Mouse (Mus musculus) left cerebral cortex, adult 11 months (tissue): ENCODE results near the gene C130074G19Rik.

Experiments used
- DNase-seq: peaks from one replicate; pipeline ENCODE4 v3.0.0; 2022; ENCODE audit warnings: low spot score

C130074G19Rik gene

DNA sequence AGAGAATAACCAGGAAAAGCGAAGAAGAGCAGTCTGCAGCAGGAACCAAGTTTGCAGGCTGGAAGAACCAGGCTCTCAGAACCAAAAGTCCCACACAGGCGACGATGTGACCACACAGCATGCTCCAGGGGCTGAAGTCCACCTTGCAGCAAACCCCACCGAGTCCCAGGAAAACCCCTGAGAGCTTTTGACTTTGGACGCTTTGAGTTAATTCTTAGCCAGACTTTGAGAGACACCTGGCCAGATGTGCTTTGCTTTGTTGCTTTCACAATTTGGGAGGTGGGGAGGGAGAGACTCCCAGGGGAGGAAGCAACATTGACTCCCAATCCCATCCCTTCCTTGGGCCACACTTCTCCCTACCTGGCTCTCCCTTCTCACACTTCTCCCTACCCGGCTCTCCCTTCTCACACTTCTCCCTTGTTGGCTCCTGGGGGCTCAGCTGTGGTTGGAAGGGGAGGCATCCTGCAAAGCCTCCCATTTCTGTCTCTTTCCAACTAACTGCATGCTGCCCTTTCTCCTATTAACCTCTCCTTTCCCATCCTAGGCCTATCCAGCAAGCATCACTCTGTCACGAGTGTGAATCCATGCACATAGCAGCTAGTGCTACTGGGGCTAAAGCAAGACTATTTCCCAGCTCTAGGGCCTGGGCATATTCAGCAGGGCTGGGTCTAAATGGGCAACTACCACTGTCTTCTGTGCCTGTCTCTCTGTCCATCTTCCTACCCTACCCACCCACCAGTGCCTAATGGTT lies 10.8 kb downstream of the C130074G19Rik start:
- no peak for DNase-seq

DNA sequence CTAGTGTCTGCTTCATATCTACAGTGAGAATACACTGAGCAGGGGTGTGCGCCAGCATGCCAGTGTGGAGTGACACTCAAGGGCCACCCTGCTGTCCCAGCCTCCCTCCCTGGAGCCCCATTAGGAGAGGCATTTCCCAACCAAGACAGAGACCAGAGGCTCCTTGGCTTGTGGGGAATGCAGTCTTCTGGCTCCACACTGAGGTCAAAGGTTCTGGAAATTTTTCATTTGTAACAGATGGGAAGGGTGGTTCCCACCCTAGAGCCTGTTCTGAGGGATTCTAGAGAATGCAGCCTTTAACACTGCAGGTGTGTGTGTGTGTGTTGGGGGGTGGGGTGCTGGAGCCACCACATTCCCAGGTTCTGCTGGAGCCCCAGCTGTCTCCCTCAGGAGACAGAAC lies 11.5 kb downstream of the C130074G19Rik start:
- no peak for DNase-seq

DNA sequence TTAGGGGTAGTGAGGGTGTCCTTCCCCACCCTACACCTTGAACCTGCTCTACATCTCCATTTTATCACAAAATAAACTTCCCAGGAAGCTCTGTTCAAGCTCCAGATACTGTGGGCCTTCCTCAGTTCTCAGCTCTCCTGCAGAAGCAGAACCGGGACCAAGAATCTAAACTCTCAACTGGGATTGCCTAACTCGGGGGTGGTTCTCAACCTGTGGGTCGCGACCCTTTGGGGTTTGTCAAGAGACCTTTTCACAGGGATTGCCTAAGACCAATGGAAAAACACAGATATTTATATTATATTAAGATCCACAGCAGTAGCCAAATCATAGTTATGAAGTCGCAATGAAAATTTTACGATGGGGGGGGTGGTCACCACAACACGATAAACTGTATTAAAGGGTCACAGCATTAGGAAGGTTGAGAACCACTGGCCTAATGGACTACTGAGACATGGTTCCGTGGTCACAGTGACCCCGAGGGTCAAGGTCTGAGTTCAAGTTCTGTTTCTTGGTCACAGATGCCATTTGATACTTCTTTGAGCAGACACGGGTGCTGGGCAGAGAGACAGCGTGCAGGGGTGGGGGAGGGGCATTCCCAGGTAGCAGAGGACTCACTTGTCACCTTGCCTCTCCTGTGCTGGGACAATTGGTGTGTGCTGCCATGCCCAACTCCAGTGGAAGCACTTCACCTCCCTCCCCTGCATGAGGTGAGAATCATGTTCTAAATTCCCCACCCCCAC lies 12.2 kb downstream of the C130074G19Rik start:
- DNase-seq, result no peak

DNA sequence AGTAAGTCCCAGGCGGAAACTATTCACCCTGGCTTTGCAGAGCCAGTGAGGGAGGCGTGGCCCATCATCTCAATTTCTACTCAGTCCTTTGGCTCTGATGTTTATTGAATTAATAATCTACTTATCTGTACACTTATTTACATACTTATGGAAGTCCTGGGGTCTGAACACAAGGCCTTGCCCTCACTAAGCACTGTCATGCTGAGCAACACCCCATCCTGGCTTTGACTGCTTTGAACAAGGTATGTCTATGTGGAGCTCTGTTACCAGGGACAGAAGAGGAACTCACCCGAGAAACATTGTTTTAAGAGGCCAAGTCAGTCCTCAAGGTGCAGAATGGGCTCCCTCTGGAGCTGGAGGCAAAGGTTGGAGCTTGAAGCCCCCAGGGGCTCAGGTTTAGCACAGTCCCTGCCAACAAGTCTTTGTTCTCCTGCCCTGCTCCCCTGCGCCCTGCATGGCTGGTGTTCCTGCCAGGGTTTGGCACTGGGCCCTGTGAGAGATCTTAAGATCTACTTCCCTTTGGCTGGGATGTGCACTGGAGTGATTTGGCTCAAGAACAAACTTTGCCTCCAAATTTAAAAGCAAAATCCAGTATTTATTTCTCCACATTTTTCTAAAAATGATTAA lies 13.0 kb downstream of the C130074G19Rik start:
- no peak for DNase-seq

DNA sequence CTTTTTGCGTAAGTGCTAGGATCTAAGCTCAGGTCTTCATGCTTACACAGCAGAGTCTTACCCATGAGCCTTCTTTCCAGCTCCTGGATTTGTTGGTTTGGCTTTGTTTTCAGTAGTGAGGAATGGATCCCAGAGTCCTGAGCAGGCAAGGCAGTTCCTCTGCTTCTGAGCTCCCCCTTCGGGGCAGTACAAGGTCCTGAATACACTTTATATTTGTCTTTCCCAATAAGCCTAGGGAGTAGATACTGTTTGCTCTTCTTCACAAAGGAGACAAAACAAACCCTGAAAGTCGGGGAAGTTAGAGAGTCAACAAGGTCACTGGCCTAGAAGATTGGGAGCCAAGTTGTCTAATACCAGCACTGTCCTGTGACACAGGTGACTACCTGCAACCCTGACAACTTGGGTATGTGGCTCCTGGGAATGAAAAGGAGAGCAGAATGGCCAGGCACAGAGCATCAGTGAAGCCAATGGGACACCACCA lies 15.3 kb downstream of the C130074G19Rik start:
- DNase-seq, result no peak

DNA sequence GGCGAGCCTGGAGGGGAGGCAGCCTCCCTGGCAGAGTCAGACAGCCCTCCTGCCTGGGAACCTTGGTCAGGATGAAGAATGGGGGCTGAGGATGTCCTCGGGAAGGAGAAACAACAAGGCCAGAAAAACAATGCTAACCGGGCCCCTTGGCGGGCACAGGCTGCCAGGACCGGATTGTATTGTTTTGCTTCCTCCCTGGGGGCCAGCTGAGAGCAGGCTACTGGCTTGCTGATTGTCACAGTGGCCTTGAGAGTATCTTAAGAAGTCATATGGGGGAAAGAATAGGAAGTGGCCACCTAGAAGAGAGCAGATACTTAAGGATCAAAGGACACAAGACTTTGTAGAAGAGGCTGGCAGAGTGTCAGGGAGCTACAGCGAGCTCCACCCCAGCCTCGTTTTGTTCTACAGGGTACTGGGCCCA lies 18.6 kb downstream of the C130074G19Rik start:
- DNase-seq, result no peak

DNA sequence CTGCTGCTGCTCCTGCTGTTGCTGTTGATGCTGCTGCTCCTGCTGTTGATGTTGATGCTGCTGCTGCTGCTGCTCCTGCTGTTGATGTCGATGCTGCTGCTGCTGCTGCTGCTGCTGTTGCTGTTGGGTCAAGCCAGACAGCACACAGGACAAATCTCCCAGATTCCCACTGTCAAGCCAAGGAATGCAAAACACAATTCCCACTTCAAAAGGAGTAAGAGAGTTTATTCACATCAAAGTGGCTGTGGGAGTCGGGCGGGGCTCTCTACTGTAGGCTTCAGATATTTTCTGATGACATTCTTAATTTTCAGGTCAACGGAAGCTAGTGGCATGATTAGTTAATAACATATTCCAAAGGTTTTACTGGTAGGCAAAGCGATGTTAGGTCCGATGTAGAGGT lies 20.4 kb downstream of the C130074G19Rik start:
- no peak for DNase-seq

DNA sequence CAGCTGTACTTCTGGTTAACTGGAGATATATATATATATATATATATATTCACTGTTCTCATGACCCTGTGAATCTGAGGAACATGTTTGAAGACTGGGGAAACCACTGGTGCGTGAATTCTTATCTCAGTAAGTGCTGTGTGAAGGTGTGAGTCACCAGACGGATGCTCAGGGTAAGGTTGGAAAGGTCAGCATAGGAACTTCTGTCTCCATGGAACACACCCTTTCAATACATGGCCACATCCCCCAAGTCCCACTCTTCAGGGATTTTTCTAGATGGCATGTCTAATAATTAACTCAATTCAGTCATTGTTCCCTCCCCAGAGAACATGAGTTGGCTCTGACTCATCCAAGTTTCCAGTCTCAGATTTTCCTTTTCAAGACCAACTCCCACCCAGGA lies 21.5 kb downstream of the C130074G19Rik start:
- DNase-seq, result no peak

DNA sequence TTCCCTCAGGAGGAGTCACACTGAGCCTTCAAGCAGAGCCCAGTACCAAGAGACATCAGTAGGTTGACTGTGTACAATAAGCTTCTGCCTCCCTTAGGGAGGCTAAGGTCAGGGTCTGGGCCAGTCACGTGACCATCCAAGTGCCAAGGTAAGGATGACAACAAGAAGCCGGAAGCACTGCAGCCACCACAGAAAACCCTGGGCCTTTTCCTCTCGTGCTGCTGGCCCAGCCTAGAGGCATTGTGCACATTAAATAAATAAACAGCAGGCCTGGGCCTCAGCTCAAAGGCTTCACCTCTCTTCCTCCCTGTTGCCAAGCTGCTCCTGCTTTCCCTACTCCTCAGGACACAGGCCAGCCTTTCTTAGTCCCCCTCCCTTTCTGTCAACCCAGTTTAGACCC lies 22.7 kb downstream of the C130074G19Rik start:
- no peak for DNase-seq

DNA sequence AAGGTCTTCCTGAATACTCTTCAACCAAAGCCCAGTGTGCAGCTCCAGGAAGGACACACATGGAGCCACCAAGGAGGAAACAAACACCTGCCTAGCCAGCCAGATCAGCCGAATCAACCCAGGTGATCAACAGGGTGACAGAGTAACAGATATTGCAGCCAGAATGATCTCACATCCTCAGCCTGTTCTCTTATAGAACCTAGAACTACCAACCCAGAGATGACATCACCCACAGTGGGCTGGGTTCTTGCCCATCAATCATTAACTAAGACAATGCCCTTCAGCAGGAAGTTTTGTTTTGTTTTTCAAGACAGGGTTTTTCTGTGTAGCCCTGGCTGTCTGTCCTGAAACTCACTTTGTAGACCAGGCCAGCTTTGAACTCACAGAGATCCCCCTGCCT lies 24.8 kb downstream of the C130074G19Rik start:
- DNase-seq, result no peak

DNA sequence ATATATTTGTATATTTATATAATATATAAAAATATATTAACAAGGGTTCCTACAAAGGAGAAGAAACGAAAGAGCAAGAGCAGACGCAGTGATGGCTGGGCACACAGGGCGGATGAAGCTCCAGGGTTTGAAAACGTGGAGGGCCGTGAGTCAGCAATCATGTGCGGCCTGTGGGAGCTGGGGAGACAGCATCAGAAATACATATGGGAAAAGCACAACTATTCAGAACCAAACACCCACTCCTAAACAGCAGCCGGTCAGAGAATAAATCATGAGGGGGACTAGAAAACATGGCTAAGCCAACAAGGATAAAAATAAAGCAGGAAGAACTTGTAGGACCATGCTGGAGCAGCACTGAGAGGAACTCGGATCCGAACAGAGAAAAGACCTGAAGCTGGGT lies 25.8 kb downstream of the C130074G19Rik start:
- DNase-seq, result no peak

DNA sequence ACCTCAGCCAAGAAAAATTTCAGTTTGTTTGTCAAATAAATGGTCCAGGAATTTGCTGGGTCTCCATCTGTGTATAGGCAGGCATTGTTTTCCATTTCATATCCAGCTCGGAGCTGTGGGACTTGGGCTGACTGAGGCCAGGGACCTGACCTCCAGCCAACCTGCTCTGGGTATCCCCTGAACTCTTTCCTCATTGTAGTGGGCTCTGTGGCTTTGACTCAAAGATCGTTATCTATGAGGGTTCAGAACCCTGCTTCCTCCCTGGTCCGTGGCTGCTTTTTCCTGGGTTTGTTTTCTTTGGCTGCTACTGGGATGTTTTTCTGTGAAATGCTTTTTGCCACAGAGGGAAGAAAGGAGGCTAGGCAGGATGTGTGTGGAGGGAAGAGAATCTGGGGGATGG lies 29.1 kb downstream of the C130074G19Rik start:
- no peak for DNase-seq

DNA sequence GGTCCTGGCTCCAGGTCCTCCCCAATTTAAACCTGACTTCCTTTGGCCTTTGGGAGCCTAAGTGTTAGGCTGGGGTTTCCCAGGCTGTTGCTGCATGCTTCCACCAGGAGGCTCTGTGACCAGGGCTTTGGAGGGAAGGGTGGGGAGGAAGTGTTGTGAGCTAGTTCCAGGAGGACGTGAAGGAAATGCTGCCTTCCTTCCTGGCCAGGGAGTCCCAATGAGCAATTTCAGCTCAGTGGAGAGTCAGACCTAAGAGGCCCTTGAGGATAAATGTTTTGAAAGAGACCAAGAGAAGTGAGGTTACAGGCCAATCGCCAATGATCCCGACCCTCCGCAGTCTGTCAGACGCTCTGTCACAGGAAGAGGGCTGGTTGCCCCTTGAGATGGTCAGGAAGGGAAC lies 29.7 kb downstream of the C130074G19Rik start:
- no peak for DNase-seq

DNA sequence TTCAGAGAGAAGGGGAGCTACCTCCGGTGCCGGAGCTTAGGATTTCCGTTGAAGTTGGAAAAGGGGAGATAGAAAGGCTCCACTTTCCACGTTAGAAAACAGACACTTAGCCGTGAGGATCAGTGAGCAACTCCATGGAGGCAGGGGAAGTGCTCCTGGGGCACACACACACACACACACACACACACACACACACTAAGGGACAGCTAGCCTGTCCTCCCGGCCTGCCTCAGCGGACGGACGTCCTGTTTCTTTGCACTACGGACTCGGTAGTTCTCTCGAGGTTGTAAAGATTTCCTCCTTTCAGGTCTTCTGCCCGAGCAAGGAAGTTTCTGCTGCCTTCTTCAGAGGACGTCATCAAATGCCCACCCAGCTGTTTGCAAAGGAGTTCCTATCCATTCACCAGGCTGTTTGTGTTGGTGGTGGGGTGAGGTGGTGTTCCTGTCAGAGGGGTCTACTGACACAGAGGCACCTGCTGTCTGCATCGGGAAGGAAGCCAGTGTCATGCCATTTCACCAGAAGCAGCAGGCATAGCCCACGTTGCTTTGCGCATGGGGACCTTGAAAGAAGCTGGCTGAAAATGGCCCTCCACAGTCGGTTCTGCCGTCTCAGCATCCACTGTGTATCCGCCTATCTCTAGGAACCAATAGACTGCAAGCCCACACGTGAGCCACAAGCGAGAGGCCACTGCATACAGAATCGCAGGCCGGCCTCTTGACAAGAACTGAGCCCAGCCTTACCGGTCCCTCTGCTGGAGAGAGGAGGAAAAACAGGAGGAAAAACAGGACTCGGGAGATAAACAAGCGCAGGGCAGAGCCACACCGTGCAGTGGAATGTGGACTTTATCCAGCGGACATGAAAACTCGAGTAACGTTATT lies 31.0 kb downstream of the C130074G19Rik start:
- peak; percentile 78 for DNase-seq

DNA sequence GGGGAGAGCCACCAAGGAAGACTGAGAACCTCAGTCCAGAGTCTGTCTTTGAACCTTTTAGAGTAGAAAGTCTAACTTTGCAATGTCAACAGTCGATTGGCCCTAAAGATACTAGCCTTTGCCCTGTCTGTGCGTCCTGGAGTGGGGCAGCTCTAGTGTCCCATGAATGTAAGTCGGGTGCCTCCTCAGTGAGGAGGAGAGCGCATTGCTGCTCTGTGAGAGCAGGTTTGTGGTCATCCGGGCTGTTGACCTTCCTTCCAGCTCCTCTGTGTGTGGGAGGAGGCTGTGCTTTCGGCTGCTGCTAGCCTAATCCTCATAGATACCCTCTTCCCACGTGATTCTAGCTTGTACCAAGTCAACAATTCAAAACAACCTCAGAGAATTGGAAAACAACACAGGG lies 31.9 kb downstream of the C130074G19Rik start:
- no peak for DNase-seq

DNA sequence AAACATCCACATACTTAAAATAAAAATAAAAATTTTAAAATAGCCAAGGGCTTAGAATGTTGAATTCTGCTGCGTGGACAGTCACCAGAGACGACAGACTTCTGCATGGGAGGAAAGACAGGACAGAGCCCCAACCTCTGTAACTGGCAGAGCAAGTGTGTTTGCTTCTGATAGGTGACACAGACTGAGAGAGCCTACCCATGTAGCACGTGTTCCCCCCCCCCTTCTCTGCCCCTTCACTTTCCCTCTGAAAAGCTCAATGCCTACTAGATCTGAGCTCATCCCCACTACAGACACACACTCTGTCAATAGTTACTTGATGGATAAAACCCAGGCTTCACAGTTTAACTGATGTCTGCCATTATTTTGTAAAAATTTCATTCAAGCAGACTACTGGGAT lies 36.0 kb downstream of the C130074G19Rik start:
- no peak for DNase-seq

DNA sequence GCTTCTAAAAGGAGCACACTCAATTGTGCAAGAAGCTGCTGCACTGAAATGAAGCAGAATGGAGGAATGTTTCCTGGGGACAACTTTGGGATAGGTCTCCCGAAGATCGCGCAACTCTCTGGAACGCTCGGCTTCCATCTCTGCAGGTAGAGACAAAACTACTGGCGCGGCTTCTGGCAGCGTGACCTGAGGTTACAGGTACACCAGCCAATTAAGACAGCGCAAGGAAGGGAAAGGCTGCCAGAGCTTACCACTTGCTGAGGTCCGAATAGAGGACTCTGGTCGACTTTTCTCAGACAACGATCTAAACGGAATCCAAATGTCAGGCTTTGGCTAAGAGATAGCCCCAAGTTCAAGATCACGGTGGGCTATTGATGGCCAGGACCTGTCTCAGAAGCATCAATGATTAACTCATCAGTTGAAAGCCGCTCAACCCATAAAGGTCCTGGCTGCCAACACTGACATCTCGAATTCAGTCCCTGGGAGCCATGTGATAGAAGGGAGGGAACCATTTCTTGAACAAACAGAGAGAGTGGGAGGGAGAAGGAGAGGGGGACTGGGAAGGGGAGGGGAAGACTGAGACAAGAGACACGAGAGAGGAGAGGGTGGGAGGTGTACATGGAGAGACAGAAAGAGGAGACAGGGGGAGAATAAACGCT lies 36.8 kb downstream of the C130074G19Rik start, which contains the start of gene Marc2:
Gene Marc2 (minus strand): TSS at position 360 of the 659 bp plus-strand sequence.
- DNase-seq, result no peak

DNA sequence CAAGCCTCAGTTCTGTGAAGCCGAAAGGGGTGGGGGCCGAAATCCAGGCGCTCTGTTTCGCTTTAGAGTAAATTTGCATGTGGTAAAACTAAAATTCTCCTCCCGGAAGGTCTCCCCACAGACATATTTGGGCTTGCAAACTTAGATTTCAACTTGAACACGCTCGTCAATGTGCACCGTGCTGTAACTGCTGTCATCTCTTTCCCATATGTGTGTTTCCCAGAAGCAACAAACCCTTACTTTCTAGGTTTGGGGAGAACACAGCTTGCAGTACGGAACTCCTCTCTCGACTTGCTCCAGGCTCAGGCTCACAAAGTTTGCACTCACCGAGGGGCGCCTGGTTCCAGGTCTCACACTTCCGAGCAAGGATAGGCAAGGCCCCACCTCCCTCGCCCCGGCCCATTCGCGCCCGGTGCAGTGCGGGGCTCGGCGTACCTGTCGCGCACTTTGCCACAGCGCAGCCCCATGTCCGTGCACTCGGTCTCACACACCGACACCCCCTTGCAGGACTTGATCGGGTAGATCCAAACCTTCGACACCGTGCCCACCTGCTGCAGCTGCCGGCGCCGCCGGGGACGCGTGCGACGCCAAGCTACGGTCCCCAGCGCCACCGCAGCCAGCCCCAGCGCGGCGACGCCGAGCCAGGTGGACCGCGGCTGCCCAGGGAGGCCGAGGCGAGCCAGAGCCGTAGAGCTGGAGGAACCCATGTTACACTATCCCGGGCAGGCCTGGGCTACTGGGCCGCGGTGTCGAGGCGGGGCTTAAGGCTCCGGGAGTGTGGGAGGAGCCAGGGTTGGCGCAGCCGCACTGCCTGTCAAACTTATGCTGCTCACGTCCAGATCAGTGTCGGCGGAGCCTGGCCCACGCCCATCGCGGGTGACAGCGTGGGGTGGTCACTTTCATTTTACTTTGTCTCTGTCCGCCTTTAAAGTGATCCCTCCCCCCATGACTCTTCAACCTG lies 37.6 kb downstream of the C130074G19Rik start:
- peak; percentile 68 for DNase-seq

DNA sequence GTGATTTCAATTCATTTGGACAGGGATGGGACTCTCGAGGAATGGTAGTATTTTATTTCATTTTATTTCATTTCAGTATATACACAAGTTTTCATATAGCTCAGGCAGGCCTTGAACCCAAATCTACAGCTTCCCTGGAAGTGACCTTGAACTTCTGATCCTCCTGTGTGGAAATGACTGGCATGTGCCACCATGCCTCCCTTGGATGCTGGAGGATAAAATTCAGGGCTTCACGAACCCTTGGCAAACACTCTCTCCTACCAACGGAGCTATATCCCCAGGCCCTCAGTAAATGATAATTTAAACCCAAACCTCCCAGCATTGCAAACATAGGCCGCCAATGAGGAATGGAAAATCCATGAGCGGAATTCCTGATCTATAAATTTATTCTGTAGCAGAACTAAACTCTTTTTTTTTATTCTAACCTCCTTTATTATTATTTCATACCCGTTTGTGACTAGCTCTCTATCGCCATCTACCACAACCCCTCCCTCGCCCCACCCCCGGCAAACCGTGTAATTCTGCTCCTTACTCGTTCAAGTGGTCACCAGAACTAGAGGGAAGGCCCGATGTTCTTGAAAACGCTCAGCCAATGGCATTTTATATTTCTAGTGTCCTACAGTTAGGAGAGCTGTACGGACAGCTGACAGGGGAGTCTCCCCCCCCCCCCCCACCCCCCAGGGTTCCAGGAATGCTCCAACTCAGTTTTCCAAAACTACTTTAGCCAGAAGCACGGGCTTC lies 38.5 kb downstream of the C130074G19Rik start:
- no peak for DNase-seq
